Mouse (Mus musculus): Measurements from ENCODE around the gene Rapgef1.

Rapgef1 gene

DNA sequence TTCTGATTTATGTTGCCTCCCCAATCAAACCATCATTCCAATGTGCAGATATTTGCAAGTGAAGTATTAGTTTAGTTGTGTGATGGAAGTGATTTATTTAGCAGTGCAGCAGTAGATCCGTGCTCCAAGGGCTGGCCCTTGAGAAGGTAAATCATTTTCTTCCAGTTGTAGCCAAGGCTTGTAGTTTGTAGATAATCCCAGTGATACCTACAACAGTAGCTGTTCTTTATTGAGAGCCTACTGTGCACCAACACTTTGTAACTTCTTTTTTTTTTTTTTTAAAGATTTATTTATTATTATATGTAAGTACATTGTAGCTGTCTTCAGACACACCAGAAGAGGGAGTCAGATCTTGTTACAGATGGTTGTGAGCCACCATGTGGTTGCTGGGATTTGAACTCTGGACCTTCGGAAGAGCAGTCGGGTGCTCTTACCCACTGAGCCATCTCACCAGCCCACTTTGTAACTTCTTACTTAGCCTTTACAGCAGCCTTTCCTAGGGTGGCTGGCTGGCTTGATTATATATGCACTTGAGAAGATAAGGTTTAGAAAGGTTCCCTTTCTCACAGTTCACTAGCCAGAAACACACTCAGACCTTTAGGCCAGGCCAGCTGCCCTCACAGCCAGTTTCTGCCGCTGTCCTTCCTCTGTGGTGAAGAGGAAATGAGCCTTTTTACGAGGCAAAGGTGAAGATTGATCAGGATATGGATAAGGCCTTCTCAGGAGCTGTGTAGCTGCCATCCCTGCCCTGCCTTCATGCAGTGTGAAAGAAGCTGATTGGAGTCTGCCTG lies 20.6 kb downstream of the Rapgef1 start:
- intact Hi-C loops (cut with DNase I) = no loop called here

GRCm38 (mm10) chr2:29641707-29642106 lies 22.2 kb downstream of the Rapgef1 start:
- intact Hi-C loops (cut with DNase I) = no loop called here

- intact Hi-C loops (cut with DNase I) = no loop called here
Observed at GRCm38 (mm10) chr2:29643418-29643817, 23.9 kb downstream of the Rapgef1 start.

- intact Hi-C loops (cut with DNase I) = no loop called here
Observed at GRCm38 (mm10) chr2:29645071-29645628, 25.6 kb downstream of the Rapgef1 start.

- intact Hi-C loops (cut with DNase I) = no loop called here
Observed at GRCm38 (mm10) chr2:29646613-29647012, 27.1 kb downstream of the Rapgef1 start.

GRCm38 (mm10) chr2:29647162-29647561 lies 27.6 kb downstream of the Rapgef1 start:
- intact Hi-C loops (cut with DNase I) = no loop called here

DNA sequence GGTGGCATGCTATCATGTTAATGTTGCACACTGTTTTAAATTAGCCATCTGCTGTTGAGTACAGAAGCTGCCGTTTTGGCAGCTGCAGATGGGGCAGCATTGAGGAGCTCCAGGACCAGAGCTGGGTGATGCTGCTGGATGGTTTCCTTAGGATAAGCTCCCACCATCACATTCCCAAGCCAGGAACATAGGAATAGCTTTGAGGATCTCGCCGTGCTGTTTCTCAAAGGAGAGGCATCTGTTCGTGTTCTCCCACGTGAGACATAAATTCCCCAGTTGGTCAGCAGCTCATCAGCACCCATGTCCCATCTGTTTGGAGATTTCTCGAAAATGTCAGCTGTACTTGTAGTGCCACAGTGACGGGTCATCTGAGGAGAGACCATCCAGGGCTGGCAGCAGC lies 28.3 kb downstream of the Rapgef1 start:
- intact Hi-C loops (cut with DNase I) = no loop called here

DNA sequence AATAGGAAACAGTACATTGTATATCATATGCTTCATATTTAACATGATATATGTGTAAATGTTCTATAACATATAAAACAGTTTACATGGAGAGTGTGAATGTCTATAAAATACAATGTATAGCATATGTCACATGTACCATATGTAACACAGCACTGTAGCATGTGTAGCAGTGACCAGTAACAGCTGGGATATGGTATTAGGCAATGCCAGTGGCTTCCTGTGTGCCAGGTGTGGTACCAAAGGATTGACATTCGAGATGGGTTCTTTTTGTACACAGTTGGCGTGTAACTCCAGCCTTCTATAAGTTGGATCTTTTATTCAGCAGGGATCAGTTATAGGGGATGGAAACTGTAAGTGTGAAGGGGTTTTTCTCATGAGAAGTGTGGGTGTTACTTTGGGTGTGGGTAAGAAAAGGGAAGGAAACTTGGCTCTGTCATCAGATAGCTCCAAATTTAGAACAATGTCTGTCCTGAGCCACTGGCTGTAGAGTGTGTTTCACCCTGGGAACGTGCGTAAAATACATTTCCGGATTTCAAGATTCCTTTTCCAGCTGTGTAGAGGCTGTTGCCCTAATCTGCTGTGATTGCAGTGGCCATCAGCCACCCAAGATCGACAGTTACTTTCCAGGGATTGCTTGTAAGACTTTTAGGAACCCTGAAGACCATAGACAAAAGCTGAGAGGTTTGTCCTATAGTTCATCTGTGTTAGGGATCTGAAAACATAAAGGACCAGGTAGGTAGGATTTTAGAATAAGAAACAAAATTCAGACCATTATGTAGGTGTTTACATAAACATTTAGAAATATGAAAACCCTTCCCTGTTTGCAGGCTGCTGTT lies 29.7 kb downstream of the Rapgef1 start:
- intact Hi-C loops (cut with DNase I) = no loop called here

DNA sequence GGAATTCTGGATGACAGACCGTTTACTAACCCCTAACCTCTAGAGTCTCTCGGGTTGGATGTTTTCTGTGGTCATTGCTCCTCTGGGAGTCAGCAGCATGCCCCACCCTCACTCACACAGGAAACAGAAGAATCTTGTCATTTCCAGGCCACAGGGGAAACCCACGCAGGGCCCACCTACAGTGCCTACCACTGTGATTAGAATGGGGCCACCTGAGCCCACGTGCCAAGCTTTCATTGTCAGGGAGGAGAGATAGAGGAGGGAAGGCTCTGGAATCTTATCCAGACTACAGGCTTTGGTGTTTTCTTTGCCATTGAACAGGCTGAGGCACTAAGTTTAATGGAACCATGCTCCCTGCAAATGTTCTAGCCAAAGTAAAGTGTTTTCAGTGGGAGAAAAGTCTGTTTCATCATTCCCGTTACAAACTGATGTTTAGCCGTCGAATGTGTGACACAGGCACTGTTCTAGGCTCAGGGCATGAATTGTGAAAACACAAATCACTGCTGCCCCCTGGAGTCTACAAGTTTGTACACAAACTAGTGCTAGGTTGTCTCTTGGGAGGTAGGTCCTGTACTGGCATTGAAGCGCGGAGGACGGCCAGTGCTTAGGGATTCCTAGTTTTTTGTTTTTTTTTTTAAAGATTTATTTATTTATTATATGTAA lies 30.4 kb downstream of the Rapgef1 start:
- intact Hi-C loops (cut with DNase I) = loop anchor here (1.0 kb wide), 1 partner anchor 31 kb away; the partner anchor contains the start of gene Rapgef1

DNA sequence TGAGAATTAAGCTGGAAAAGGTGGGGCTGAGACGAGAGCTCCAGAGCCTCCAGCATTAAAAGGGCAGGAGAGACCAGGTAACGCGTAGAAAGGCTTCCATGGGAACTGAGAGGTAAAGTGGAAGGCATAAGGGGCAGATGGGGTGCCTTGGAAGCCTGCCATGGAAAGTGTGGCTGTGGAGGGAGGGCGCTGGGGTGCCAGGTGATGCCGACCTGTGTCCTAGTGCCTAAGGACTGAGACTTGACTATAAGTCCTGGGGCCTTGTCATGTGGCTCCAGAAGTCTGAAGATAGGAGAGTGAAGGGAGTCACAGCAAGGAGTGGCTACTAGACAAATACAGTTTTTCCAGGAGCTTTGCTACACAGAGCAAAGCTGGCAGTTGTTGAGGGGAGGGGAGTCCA lies 32.4 kb downstream of the Rapgef1 start:
- intact Hi-C loops (cut with DNase I) = no loop called here

GRCm38 (mm10) chr2:29655433-29655832 lies 35.9 kb downstream of the Rapgef1 start:
- intact Hi-C loops (cut with DNase I) = no loop called here

DNA sequence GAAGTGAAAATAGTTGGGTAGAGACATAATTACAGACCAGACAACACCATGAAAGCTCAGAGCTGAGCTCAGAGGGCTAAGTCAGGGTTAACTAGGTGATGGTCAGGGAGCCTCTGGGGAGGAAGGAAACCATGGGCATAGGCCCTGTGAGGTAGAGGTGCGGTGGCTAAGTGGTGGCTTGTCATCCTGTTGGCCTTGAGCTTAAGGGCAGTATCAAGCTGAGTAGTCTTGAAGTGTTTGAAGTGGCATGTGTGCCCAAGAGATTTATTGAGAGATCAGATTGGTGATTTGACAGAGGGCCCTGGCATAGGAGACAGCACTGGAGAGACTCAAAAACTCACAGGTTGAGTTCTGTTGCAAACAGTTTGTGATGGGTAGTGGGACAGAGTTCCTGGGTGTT lies 36.6 kb downstream of the Rapgef1 start:
- intact Hi-C loops (cut with DNase I) = no loop called here

DNA sequence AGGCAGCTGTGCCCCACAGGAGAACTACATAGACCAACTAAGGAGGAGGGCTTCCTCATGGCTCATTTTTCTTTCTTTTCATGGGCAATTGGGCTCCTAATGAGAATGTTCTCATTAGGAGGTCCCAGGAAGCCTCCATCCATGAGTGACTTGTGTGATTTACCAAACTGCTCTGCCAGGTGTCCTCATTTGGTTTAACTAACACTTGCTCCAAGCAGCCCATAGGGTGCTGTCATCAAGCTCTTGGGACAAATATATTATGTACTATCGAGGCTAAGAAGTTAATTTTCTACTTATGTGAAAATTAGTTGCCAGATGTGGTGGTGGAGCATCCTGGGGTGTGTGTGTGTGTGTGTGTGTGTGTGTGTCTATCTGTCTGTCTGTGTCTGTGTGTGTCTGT lies 37.6 kb downstream of the Rapgef1 start:
- intact Hi-C loops (cut with DNase I) = no loop called here

DNA sequence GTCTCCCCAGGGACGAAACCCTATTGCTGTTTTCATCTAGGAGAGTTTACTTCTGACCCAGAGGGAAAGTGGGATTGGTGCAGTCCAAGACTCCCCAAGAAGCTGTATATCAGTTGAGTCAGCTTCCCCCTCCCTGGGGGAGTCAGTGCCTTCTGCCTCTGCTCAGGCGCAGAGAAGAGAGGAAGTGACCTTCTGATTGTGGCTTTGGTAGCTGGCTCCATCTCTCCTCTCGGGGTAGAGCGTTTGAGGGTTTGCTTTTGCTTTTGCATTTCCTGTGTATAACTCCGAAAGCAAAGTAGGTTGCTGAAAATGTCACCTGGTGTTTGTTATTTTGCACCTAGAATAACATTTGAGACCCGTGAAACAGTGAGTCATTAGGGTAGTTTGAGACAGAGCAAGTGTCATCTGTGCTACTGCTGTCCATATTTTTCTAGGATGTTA lies 42.3 kb downstream of the Rapgef1 start:
- intact Hi-C loops (cut with DNase I) = no loop called here

DNA sequence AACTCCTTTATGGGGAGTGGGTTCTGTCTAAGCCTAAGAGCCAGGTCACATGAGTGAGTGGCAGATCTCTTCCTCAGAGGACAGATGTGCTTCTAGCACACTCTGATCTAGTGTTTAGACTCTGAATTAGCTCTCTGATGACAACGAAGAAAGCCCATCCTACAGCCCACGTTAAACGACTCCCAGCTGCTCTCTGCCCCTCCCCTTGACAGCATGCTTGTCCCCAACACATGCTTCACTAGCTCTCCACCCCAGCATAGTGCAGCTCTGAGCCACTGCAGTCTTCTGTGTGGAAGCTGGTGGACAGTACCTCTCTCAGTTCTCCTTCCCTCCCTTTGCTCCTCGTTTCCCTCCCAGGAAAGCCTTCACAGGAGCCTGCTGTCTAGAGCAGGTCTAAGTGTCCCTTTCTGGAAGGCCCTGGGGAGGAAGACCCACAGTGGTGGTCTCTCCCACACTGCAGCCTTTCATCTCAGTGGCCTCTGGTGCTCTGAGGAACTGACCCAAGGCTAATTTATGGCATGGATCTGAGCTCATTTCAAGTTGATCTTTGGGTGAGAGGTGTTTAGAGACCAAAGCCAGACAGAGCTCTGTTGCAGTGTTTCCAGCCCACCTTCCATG lies 43.8 kb downstream of the Rapgef1 start:
- intact Hi-C loops (cut with DNase I) = no loop called here

DNA sequence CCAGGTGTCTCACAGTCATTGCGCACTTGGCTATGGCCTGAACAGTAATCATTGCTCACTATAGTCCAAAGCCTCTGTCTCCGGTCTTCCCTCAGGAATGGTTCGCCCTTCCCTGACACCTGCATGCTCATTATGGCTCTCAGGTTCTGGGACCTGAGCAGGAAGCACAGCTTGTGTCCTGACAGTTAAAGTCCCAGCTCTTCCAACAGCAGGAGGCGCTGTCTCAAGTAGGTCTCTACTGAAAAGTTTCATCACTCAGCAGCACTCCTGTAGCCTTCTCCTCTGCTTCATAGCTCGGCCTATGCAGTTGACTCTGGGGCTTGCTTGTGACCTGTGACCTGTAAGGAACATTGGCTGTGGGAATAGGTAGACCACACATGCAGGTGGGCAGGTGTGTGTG lies 45.9 kb downstream of the Rapgef1 start:
- intact Hi-C loops (cut with DNase I) = loop anchor here (5.0 kb wide), 1 partner anchor 48 kb away; the partner anchor contains the start of gene Rapgef1

DNA sequence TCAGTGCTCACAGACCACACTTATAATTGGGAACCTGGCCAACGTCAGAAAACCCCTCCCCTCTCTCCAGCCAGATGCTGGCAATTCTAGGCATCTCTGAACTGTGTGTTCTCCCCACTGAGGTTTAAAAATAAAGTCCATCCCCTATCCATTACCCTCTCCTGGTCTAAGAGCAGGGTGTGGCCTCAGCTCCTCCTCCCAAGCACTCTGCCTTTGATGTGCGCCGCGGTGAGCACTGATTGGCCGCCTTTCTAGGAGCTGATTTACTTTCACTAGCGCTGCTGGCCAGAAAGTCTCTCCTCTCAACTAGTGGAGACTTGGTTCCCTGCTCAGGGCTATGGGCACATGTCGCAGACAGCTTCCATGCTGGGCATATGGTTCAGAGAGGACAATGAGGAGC lies 47.1 kb downstream of the Rapgef1 start:
- intact Hi-C loops (cut with DNase I) = loop anchor here (5.0 kb wide), 1 partner anchor 49 kb away; the partner anchor contains the start of gene Rapgef1

- intact Hi-C loops (cut with DNase I) = loop anchor here (5.0 kb wide), 1 partner anchor 50 kb away; the partner anchor contains the start of gene Rapgef1
Observed at GRCm38 (mm10) chr2:29667109-29667508, 47.6 kb downstream of the Rapgef1 start.

DNA sequence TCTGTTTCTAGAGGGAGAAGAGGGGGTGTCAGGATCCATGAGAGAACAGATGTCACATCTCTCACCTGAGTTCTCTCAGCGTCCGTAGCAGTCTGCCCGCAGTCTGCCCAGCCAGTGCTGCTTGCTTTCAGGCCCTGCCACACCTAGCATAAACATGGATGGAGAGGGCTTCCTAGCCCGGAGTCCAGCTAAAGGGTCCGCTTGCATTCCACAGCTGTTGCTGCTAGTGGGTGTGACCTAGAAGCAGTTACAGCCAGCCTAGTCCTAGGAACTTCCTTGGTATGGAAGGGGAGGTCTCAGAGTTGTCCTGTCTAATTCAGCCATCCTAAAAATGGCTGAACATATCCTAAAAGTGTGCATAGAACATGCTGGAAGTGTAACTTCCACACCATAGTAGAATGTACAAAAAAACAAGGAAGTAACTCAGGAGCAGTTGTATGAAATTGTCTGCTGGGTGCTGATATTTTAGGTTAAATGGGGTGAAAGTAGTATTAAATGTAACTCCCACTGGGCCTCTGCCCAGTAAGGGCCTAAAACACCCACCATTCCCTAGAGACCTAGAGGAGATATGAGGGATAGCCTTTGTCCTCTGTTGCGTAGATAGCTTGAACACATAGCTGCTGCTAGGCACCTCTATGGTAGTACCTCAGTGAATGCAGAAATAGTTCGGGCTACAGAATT lies 48.6 kb downstream of the Rapgef1 start:
- intact Hi-C loops (cut with DNase I) = loop anchor here (5.0 kb wide), 1 partner anchor 51 kb away; the partner anchor contains the start of gene Rapgef1

- intact Hi-C loops (cut with DNase I) = loop anchor here (5.0 kb wide), 1 partner anchor 52 kb away; the partner anchor contains the start of gene Rapgef1
Observed at GRCm38 (mm10) chr2:29668963-29669362, 49.4 kb downstream of the Rapgef1 start.

Data from adrenal gland (tissue).